Mouse (Mus musculus) spleen, adult 2 months (tissue): ENCODE results near the gene Smndc1.

Experiments used
- CTCF ChIP-seq: fragments of 200-500 bp; IDR thresholded peaks from 2 replicates; pipeline ENCODE4 v1.5.1; 2011; ENCODE audit warnings: mild to moderate bottlenecking, inconsistent platforms; ENCODE audit not compliant: insufficient read depth, insufficient read length, insufficient replicate concordance; ENCODE audit errors: extremely low read depth
- POLR2A ChIP-seq: fragments of 200-500 bp; IDR thresholded peaks from 2 replicates; pipeline ENCODE4 v1.6.1; 2011; ENCODE audit warnings: low read depth, low read length, inconsistent platforms

DNA sequence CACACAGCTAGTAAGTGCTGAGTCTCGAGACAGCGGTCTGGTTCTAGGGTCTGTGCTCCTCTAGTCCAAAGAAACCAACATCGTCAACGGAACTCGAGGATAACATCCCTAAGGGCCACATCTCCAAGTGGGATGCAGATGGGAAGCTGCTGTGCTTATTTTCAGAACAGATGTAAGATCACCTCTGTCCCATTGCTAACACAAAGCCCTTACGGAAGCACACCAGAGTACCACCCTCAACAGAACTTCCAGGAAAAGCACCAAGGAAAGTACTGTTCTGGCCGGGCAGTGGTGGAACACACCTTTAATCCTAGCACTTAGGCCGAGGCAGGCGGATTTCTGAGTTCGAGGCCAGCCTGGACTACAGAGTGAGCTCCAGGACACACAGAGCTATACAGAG, 12.0 kb downstream of the Smndc1 start:
- TF ChIP-seq POLR2A (no peak), CTCF (no peak)
